Mouse (Mus musculus) G1E (cell line): ENCODE data around the gene Ntf3. TPM values are rescaled to one million over a fixed set of nuclear protein-coding genes. Genes with fewer than 3 reads are reported as not detected.

Experiments used
- ATAC-seq: 2 replicates; pipeline ENCODE4 v1.8.0; 2016; ENCODE audit warnings: mild to moderate bottlenecking; ENCODE audit not compliant: insufficient number of reproducible peaks, poor library complexity, low FRiP score, severe bottlenecking; ENCODE audit errors: extremely low read depth
- DNase-seq: peaks from one replicate; pipeline ENCODE4 v3.0.0; 2012; ENCODE audit warnings: low spot score
- H3K27me3 ChIP-seq: 2 replicates; pipeline ENCODE4 v1.6.1; 2012; ENCODE audit warnings: mild to moderate bottlenecking, low read length, inconsistent platforms; ENCODE audit not compliant: insufficient read depth
- H3K36me3 ChIP-seq: replicated peaks from 2 replicates; pipeline ENCODE3; 2012; ENCODE audit warnings: mild to moderate bottlenecking, inconsistent platforms
- H3K4me1 ChIP-seq: 2 replicates; pipeline ENCODE4 v1.6.1; 2012; ENCODE audit warnings: low read depth, low read length, inconsistent platforms, mixed read lengths; ENCODE audit not compliant: insufficient read depth
- H3K4me3 ChIP-seq: 2 replicates; pipeline ENCODE4 v1.5.1; 2012; ENCODE audit warnings: low read depth, mild to moderate bottlenecking, inconsistent platforms, low read length, moderate library complexity, mixed read lengths
- H3K9me3 ChIP-seq: replicated peaks from 2 replicates; pipeline ENCODE4 v1.6.1; 2012; ENCODE audit warnings: inconsistent platforms
- CTCF ChIP-seq: IDR thresholded peaks from 2 replicates; pipeline ENCODE4 v1.5.1; 2012; ENCODE audit warnings: low read depth, low read length, inconsistent platforms, mixed read lengths
- GATA1 ChIP-seq: IDR thresholded peaks from 2 replicates; pipeline ENCODE4 v1.6.1; 2012; ENCODE audit warnings: borderline replicate concordance, low read length, inconsistent platforms, mixed read lengths
- GATA2 ChIP-seq: IDR thresholded peaks from 2 replicates; pipeline ENCODE4 v1.6.1; 2012; ENCODE audit warnings: low read depth, low read length, inconsistent platforms, borderline replicate concordance
- POLR2AphosphoS5 ChIP-seq: IDR thresholded peaks from 2 replicates; pipeline ENCODE4 v1.6.1; 2012; ENCODE audit warnings: low read depth, low read length, inconsistent platforms; ENCODE audit not compliant: insufficient replicate concordance
- TAL1 ChIP-seq: conservative IDR thresholded peaks from 2 replicates; pipeline ENCODE4 v1.6.1; 2012; ENCODE audit warnings: low read depth, low read length, inconsistent platforms, mixed read lengths
- polyA plus RNA-seq: library from polyadenylated mRNA; stranded (reverse); fragments of >175 nt; gene quantifications from 2 replicates; pipeline ENCODE4 v1.2.3, GENCODE M21; 2012
- total RNA-seq, 2 experiments: library from RNA; stranded (forward) in 1 of 2; stranded (reverse) in 1 of 2; fragments of 200-1000 nt in 1 of 2; fragments of >200 nt in 1 of 2; fragmentation: Nextera tagmentation in 1 of 2; gene quantifications; 2 replicates each; pipeline ENCODE4 v1.2.3; 2014 to 2017

Gene Ntf3
- total and polyA plus RNA-seq, 3 experiments = not detected

DNA sequence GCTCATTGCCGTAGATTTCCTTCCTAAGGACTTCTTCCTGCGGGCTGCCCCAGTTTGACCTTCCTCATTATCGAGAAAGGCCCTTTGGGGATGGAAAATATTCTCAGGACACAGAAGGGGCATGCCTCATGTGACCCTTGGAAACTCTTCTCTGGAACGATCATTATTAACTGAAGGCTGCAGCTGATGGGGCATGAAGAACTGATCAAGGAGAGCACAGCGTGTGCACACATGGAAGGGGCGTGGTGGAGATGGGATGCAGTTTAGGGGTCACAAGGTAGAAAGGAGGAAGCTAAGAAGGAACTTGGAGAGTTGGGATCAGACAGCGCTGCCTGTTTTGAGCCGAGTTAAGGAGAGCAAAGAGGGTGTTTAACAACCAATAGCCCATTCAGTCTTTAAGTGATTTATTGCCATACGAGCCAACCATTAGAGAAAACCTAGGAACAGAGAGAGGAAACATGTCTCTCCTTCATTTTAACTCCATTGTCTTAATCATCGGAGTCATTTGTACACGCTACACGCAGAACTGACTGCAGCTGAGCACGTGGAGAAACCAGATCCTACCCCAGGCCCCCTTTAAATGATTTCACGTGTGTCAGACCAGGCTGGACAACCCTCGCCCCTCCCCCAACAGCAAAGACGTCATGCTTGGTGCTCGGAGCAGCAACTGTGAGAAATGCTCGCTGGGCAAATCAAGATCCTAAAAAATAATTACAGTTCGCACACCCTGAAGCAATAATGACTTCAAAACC, 32.4 kb downstream of the Ntf3 start:
- no peak for DNase-seq
- Histone ChIP-seq H3K9me3 (peaks cover 57% of the 10 kb centered on the region), H3K4me3 (no peak overlapping the region), H3K36me3 (no peaks in the 10 kb centered on the region), H3K27me3 (no peaks in the 10 kb centered on the region), H3K4me1 (no peaks in the 10 kb centered on the region)
- ATAC-seq = no peak
- TF ChIP-seq TAL1 (no peak), CTCF (no peak)

GRCm38 (mm10) chr6:126128238-126128637, 38.5 kb downstream of the Ntf3 start:
- H3K27me3 ChIP-seq = no peaks in the 10 kb centered on the region
- no peak overlapping the region for H3K4me3 ChIP-seq
- no peak for TF ChIP-seq POLR2AphosphoS5
- TF ChIP-seq GATA1 = no peak
- TF ChIP-seq TAL1 = no peak
- TF ChIP-seq CTCF = no peak
- no peak for TF ChIP-seq GATA2
- ATAC-seq (no peak), DNase-seq (no peak)
- H3K9me3 ChIP-seq = peaks cover 74% of the 10 kb centered on the region
- H3K4me1 ChIP-seq = no peaks in the 10 kb centered on the region
- H3K36me3 ChIP-seq = no peaks in the 10 kb centered on the region

- no peaks in the 10 kb centered on the region for H3K36me3 ChIP-seq
- ATAC-seq (no peak), DNase-seq (no peak)
- no peaks in the 10 kb centered on the region for H3K4me1 ChIP-seq
- peaks cover 61% of the 10 kb centered on the region for H3K9me3 ChIP-seq
- TF ChIP-seq GATA2 (no peak), GATA1 (no peak), CTCF (no peak), TAL1 (no peak), POLR2AphosphoS5 (no peak)
- H3K4me3 ChIP-seq = no peak overlapping the region
- H3K27me3 ChIP-seq = no peaks in the 10 kb centered on the region
Observed at GRCm38 (mm10) chr6:126118247-126118646, 48.5 kb downstream of the Ntf3 start.

GRCm38 (mm10) chr6:126117191-126117590, 49.5 kb downstream of the Ntf3 start:
- ATAC-seq = no peak
- no peaks in the 10 kb centered on the region for H3K27me3 ChIP-seq
- H3K36me3 ChIP-seq = no peaks in the 10 kb centered on the region
- TF ChIP-seq GATA1 = no peak
- no peak for TF ChIP-seq CTCF
- TF ChIP-seq POLR2AphosphoS5 = no peak
- TF ChIP-seq TAL1 = no peak
- no peak for TF ChIP-seq GATA2
- no peak overlapping the region for H3K4me3 ChIP-seq
- H3K9me3 ChIP-seq = peaks cover 61% of the 10 kb centered on the region
- H3K4me1 ChIP-seq = no peaks in the 10 kb centered on the region
- DNase-seq = no peak

- DNase-seq (no peak), ATAC-seq (no peak)
- Histone ChIP-seq H3K9me3 (peaks cover 65% of the 10 kb centered on the region), H3K4me3 (no peak overlapping the region), H3K27me3 (no peaks in the 10 kb centered on the region), H3K36me3 (no peaks in the 10 kb centered on the region), H3K4me1 (no peaks in the 10 kb centered on the region)
- TF ChIP-seq GATA1 (no peak), CTCF (no peak)
Observed at GRCm38 (mm10) chr6:126114934-126115633, 51.6 kb downstream of the Ntf3 start.

DNA sequence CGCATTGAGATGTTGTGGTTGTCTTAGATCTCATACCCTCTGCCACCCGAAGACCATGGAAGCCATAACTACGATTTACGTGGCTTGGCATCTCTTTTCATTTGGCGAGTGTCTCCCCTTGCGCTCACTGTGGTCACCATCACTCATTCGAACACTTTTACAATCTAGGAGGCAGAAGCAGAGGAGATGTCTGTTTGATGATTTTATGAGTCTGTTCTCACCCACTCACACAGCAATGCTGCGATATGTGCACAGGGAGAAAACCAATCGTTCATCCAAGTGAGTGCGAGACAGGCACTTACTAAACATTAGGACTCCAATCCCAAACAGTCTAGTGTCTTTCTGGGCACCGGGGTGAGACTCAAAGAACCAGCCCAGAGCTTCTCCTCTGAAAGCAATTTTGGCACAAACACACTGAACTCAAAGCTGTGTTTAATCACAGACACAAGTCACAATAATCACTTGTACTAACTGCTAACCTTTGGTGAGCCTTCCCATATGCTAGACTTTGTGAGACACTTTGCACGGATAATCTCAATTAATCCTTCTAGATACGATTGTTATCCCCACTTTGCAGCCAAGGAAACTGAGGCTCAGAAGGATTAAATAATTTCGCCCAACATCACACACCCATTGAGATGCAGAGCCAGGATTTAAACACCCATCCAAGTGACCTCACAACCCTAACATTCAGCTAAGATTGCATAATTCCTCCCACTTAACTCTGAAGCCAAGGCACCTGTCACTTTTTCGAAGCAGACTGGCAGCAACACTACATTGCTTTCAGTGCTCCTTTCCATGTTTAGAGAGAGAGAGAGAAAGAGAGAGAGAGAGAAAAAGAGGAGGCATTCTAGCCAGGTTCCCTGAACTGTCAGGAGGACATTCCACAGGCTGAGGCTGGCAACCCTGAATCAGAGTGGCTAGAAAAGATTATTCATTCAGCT, 55.5 kb downstream of the Ntf3 start:
- no peak for DNase-seq
- Histone ChIP-seq H3K4me3 (no peak overlapping the region), H3K27me3 (no peaks in the 10 kb centered on the region), H3K9me3 (peaks cover 68% of the 10 kb centered on the region), H3K4me1 (no peaks in the 10 kb centered on the region), H3K36me3 (no peaks in the 10 kb centered on the region)
- ATAC-seq = no peak
- TF ChIP-seq TAL1 = no peak
- no peak for TF ChIP-seq POLR2AphosphoS5
- no peak for TF ChIP-seq GATA1
